Mouse (Mus musculus): ENCODE measurements at regions not wholly inside any gene's neighbourhood (a gene's known extent, or its start where the extent isn't known, plus 50 kb on each side); places are given as distances from the start of the nearest gene placed in this dataset.

DNA sequence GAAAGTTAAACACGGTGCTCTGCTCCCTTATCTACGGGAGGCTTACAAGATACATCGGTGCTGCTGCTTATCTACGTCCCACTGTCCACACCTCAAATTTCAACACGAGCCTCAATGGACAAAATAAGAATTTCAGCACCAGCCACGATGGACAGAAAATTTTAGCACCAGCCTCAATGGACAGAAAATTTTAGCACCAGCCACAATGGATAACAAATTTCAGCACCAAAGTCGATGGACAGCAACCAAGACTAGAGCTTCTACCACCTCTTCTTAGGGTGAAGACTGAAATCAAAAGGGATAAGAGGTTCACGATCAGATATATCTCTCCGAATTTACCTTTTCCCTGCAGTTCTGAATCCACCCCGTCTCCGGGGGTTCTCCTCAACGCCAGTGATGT is 387.7 kb upstream of the Brinp3 start:
- Histone ChIP-seq H3ac (ENCODE audit: control insufficient read depth, insufficient read length, low read depth) (no peak overlapping the region), H3K36me3 (ENCODE audit: control insufficient read depth, insufficient read depth) (no peaks in the 10 kb centered on the region), H3K79me3 (ENCODE audit: low read depth) (no peaks in the 10 kb centered on the region), H3K4me3 (ENCODE audit: insufficient read depth, poor library complexity, severe bottlenecking) (no peak overlapping the region), H3K27me3 (ENCODE audit: control insufficient read depth, insufficient read depth, insufficient read length) (no peaks in the 10 kb centered on the region), H3K79me2 (ENCODE audit: control insufficient read depth, insufficient read depth) (no peaks in the 10 kb centered on the region)
- TF ChIP-seq MAX (IDR thresholded peaks at IDR 0.05) = peak; percentile 42
- TF ChIP-seq MYOG (IDR thresholded peaks at IDR 0.05; ENCODE audit: control insufficient read depth, extremely low read depth, insufficient read length) = no peak
